Mouse (Mus musculus) bone marrow, adult 2 months (tissue): ENCODE measurements around the gene Hsd11b1. TPM values are rescaled to one million over a fixed set of nuclear protein-coding genes. Genes with fewer than 3 reads are reported as not detected.

Experiments
- H3K27ac ChIP-seq: fragments of 200-500 bp; 2 replicates; pipeline ENCODE4 v1.5.1; 2012; ENCODE audit warnings: low read depth, mild to moderate bottlenecking, control low read depth, inconsistent platforms, low read length; ENCODE audit not compliant: control insufficient read depth, poor library complexity, insufficient read depth
- H3K4me1 ChIP-seq: fragments of 200-500 bp; 2 replicates; pipeline ENCODE4 v1.6.1; 2011; ENCODE audit warnings: low read length; ENCODE audit not compliant: control insufficient read depth, insufficient read depth
- H3K4me3 ChIP-seq: fragments of 200-500 bp; replicated peaks from 2 replicates; pipeline ENCODE3; 2011; ENCODE audit warnings: mild to moderate bottlenecking, low read depth, low read length, control low read depth; ENCODE audit not compliant: control insufficient read depth
- CTCF ChIP-seq: fragments of 200-500 bp; IDR thresholded peaks from 2 replicates; pipeline ENCODE4 v1.5.1; 2011; ENCODE audit warnings: low read length, control low read depth; ENCODE audit not compliant: control insufficient read depth, insufficient read depth
- POLR2A ChIP-seq: fragments of 200-500 bp; IDR thresholded peaks from 2 replicates; pipeline ENCODE4 v1.6.1; 2011; ENCODE audit warnings: low read depth, mild to moderate bottlenecking, control low read depth, low read length, borderline replicate concordance; ENCODE audit not compliant: control insufficient read depth
- WGBS: fragments of 180-500 bp; shearing (Covaris S2); methylation state at CpG from one replicate; pipeline ENCODE4 v1.1.7; 2018; 5-methylcytosine and 5-hydroxymethylcytosine counted together
- polyA plus RNA-seq: library from polyadenylated mRNA; stranded (reverse); fragments of >200 nt; gene quantifications from 2 replicates; pipeline ENCODE4 v1.2.4, GENCODE M21; 2011; ENCODE audit warnings: low replicate concordance; ENCODE audit not compliant: missing spikeins, insufficient read depth, insufficient read length

The Hsd11b1 gene
- polyA plus RNA-seq, 1 experiment: 20.6 TPM

- 73% methylated on average over 6 of the region's 6 CpGs for WGBS
- TF ChIP-seq CTCF: no peak
- no peak for TF ChIP-seq POLR2A
- no peaks in the 10 kb centered on the region for H3K4me1 ChIP-seq
- H3K4me3 ChIP-seq: no peak overlapping the region
- H3K27ac ChIP-seq: no peak overlapping the region
Observed at GRCm38 (mm10) chr1:193301216-193302092, 37.6 kb upstream of the Hsd11b1 start.

GRCm38 (mm10) chr1:193299995-193300394 is 36.1 kb upstream of the Hsd11b1 start:
- WGBS: 57% methylated on average over 1 of the region's 1 CpGs
- no peak overlapping the region for H3K27ac ChIP-seq

GRCm38 (mm10) chr1:193298141-193298765 is 34.4 kb upstream of the Hsd11b1 start:
- TF ChIP-seq CTCF: no peak
- no peak for TF ChIP-seq POLR2A
- 73% methylated on average over 3 of the region's 3 CpGs for WGBS
- Histone ChIP-seq H3K4me1 (no peaks in the 10 kb centered on the region; the same call in 1 of the 2 replicates), H3K4me3 (no peak overlapping the region), H3K27ac (no peak overlapping the region)

More at GRCm38 (mm10) chr1:193299995-193300394, 36.1 kb upstream of the Hsd11b1 start:
- no peak overlapping the region for H3K4me3 ChIP-seq
- no peaks in the 10 kb centered on the region for H3K4me1 ChIP-seq
- TF ChIP-seq POLR2A: no peak

- no peak for TF ChIP-seq CTCF
- TF ChIP-seq POLR2A: no peak
- Histone ChIP-seq H3K27ac (no peak overlapping the region), H3K4me3 (no peak overlapping the region), H3K4me1 (no peaks in the 10 kb centered on the region; the same call in 1 of the 2 replicates)
- WGBS: 76% methylated on average over 5 of the region's 5 CpGs
Observed at GRCm38 (mm10) chr1:193295920-193296319, 32.0 kb upstream of the Hsd11b1 start.

- TF ChIP-seq POLR2A: no peak
- no peak for TF ChIP-seq CTCF
- H3K4me3 ChIP-seq: no peak overlapping the region
- H3K27ac ChIP-seq: no peak overlapping the region
- no peaks in the 10 kb centered on the region; the same call in 1 of the 2 replicates for H3K4me1 ChIP-seq
- 82% methylated on average over 3 of the region's 3 CpGs for WGBS
Observed at GRCm38 (mm10) chr1:193293926-193294325, 30.1 kb upstream of the Hsd11b1 start.

GRCm38 (mm10) chr1:193293039-193293438 is 29.2 kb upstream of the Hsd11b1 start:
- TF ChIP-seq CTCF: no peak
- no peak for TF ChIP-seq POLR2A
- H3K4me1 ChIP-seq: no peaks in the 10 kb centered on the region; the same call in none of the 2 replicates
- H3K27ac ChIP-seq: no peak overlapping the region
- 21% methylated on average over 2 of the region's 2 CpGs for WGBS
- H3K4me3 ChIP-seq: no peak overlapping the region

GRCm38 (mm10) chr1:193290686-193291085 is 26.8 kb upstream of the Hsd11b1 start:
- no peak overlapping the region for H3K27ac ChIP-seq
- no peak overlapping the region for H3K4me3 ChIP-seq
- H3K4me1 ChIP-seq: no peaks in the 10 kb centered on the region; the same call in none of the 2 replicates
- TF ChIP-seq POLR2A (no peak), CTCF (no peak)

GRCm38 (mm10) chr1:193289914-193290313 is 26.0 kb upstream of the Hsd11b1 start:
- H3K27ac ChIP-seq: no peak overlapping the region
- no peak overlapping the region for H3K4me3 ChIP-seq
- TF ChIP-seq CTCF: no peak
- no peak for TF ChIP-seq POLR2A
- H3K4me1 ChIP-seq: no peaks in the 10 kb centered on the region; the same call in none of the 2 replicates
- 85% methylated on average over 5 of the region's 5 CpGs for WGBS
